Mouse (Mus musculus): Measurements from ENCODE around the gene Trpc7.

Trpc7 gene

DNA sequence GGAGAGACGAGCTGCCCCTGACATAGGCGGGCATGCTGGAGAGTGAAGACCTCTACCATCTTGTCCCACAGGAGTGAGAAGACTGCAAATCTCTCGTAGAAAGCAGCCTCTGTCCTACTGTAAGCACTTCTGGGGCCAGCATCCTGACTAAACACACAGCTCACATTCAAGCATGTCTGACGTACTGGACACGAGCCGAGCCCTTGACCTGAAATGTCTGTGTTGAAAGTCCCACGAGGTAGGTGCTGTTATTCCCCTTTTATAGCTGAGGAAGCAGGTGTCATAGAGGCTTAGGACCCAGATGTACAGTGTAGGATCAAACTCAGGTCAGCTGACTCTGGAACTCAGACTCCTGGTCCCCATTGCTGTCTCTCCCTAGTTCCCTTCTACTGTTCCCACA lies 146.4 kb downstream of the Trpc7 start:
- DNase-seq (ENCODE audit: extremely low read depth, low read depth, low spot score), result no peak

DNA sequence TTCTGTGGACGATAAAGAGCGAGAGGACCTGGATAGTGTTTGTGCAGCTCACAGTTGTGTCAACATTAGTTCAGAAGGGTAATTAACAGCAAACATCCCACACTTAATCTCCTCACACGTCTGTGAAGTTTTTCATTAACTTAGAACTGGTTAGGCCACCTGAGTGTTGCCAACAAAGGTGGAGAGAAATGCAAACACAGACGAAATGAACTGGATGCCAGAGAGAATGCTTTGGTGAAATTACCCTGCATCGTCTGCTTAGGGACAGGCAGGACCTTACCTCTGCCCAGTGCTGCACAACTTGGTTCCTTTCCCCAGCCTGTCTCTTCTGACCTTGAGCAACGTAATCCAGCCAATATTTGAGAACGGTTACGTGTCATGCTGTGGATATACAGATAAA lies 148.2 kb downstream of the Trpc7 start:
- DNase-seq (ENCODE audit: extremely low read depth, low read depth, low spot score), result no peak

- DNase-seq (ENCODE audit: extremely low read depth, low read depth, low spot score), result no peak
These were observed 148.9 kb downstream of the Trpc7 start for GRCm38 (mm10) chr13:56746739-56747532.

- DNase-seq (ENCODE audit: extremely low read depth, low read depth, low spot score), result no peak
These were observed 153.4 kb downstream of the Trpc7 start for GRCm38 (mm10) chr13:56742325-56742901.

DNA sequence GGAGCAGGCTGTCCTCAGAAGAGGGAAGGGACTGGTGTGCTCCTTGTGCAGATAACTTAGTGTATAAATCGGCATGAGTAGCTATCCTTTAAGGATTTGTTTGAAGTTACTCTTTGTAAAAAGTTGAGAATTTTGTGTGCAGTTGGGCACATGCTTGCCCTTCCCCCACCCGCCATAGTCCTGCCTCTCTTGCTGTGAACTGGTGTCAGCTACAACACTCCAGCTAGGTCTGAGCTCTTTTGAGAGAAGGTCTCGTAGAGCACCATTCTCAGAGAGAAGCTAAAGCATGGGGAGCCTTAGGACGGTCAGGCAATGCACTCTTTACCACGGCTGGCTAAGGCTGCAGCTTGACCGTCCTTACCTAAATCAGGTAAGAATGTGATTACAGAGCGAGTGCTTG lies 154.1 kb downstream of the Trpc7 start:
- no peak for DNase-seq (ENCODE audit: extremely low read depth, low read depth, low spot score)

DNA sequence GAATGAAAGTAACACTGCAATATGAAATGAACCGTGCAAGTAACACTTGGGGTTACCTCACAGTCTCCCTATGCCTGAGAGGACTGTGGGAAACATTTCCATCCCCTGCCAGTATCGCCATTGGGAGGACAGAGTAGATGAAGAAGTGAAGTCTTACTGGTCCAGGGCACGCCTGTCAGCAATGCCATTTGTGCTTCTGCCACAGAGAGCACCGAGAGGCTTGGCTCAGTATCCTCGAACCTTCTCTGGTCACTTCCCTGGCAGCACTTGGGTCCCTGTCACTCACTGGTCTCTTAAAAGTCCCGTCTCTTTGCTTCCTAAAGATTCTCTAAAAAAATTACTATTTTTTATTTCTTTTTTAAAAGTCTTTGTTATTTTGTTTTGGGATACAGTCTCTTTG lies 155.3 kb downstream of the Trpc7 start:
- no peak for DNase-seq (ENCODE audit: extremely low read depth, low read depth, low spot score)

GRCm38 (mm10) chr13:56739556-56739955 lies 156.2 kb downstream of the Trpc7 start:
- DNase-seq (ENCODE audit: extremely low read depth, low read depth, low spot score), result no peak

DNA sequence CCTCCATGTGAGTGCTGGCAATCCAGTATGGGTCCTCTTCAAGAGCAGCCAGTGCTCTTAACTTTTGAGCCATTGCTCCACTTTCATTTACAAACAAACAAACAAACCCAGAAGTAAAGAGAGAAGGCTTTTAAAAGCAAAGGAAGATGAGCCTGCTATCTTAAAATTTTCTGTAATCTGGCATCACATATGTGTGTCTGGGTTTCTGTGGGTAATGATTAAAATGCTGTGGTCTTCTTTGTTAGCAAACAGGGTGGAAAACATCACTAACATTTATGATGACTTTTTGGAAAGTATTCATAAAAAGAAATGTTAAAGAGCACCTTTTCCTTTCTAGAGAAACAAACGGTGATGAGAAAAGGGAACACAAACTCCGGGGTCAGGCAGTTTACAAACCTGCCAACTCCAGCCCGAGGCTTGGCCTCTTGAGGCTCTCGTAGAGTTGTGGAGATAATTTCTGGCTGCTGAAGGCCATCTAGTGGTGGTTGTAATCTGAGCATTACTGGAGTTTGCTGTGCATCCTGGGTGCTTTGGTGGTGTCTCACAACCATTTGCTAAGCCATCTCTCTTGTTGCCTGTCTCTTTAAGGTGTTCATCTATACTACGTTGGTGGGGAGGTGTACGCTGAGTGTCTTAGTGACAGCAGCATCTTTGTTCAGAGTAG lies 160.4 kb downstream of the Trpc7 start:
- no peak for DNase-seq (ENCODE audit: extremely low read depth, low read depth, low spot score)

- no peak for DNase-seq (ENCODE audit: extremely low read depth, low read depth, low spot score)
These were observed 161.2 kb downstream of the Trpc7 start for GRCm38 (mm10) chr13:56734617-56735016.

- no peak for DNase-seq (ENCODE audit: extremely low read depth, low read depth, low spot score)
These were observed 166.7 kb downstream of the Trpc7 start for GRCm38 (mm10) chr13:56729046-56729445.

DNA sequence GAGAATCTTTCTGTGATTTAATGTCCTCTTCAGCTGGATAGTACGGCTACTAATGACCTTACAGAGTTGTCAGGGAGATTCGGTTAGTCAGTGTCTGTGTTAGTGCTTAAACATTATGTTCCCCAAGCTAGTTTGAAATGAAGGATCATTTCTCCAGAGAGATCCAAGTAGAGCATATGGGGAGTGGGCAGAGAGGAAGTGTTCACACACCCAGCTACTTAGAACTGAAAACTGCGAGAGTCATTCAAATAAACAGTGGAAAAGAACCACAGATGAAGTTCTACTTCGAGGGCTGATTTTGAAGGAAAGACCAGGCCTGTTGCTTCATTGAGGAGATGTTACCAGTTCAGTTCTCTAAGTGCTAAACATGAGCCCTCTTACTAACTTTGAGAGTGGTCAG lies 169.2 kb downstream of the Trpc7 start:
- no peak for DNase-seq (ENCODE audit: extremely low read depth, low read depth, low spot score)

Data from fat pad, adult 2 months (tissue).